Mouse (Mus musculus) G1E (cell line): ENCODE measurements around the gene S1pr3.

ENCODE experiments used
- CTCF ChIP-seq: IDR thresholded peaks from 2 replicates; pipeline ENCODE4 v1.5.1; 2012; ENCODE audit warnings: low read depth, low read length, inconsistent platforms, mixed read lengths
- GATA1 ChIP-seq: IDR thresholded peaks from 2 replicates; pipeline ENCODE4 v1.6.1; 2012; ENCODE audit warnings: borderline replicate concordance, low read length, inconsistent platforms, mixed read lengths
- POLR2AphosphoS5 ChIP-seq: IDR thresholded peaks from 2 replicates; pipeline ENCODE4 v1.6.1; 2012; ENCODE audit warnings: low read depth, low read length, inconsistent platforms; ENCODE audit not compliant: insufficient replicate concordance
- TAL1 ChIP-seq: conservative IDR thresholded peaks from 2 replicates; pipeline ENCODE4 v1.6.1; 2012; ENCODE audit warnings: low read depth, low read length, inconsistent platforms, mixed read lengths

GRCm38 (mm10) chr13:51424647-51425046 lies 16.2 kb downstream of the S1pr3 start:
- TF ChIP-seq GATA1, result no peak
- TF ChIP-seq CTCF, result no peak
- TF ChIP-seq POLR2AphosphoS5, result no peak
- TF ChIP-seq TAL1, result no peak
